Mouse (Mus musculus) CH12.LX (cell line): Measurements from ENCODE around the gene Eps8l2.

Source experiments
- CTCF ChIP-seq, 2 experiments: IDR thresholded peaks in 1 of 2; conservative IDR thresholded peaks in 1 of 2; 2 replicates each; pipeline ENCODE4 v1.5.1; 2011 to 2012; ENCODE audit warnings: low read depth in 2 of 2, low read length in 2 of 2, improper control_type of control experiment in 1 of 2, inconsistent platforms in 1 of 2, mild to moderate bottlenecking in 1 of 2, moderate library complexity in 1 of 2
- E2F4 ChIP-seq: IDR thresholded peaks from 2 replicates; pipeline ENCODE4 v1.6.1; 2011; ENCODE audit warnings: low read depth, low read length, improper control_type of control experiment; ENCODE audit not compliant: insufficient replicate concordance
- EP300 ChIP-seq: IDR thresholded peaks from 2 replicates; pipeline ENCODE4 v1.6.1; 2011; ENCODE audit warnings: low read length, improper control_type of control experiment
- ZMIZ1 ChIP-seq: IDR thresholded peaks from 2 replicates; pipeline ENCODE4 v1.6.1; 2012; ENCODE audit warnings: low read depth, mild to moderate bottlenecking, inconsistent platforms, low read length, improper control_type of control experiment

DNA sequence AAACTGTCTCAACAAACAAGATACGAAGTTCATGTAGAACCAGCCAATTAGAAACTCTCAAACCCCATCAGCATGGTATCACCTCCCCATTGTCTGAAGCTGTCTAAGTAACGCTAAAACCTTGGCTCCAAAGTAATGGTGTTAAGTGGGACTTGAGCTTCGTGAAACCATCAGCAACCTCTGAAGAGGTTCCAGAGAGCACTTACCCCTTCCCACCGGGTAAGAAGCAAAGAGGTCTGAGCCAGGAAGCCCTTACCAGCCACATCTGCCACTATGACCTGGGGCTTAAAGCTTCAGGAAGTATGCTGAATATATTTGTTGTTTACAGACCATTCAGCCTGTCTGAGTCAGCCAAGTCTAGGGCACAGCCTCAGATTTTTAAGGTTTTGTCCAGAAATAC, 66.8 kb downstream of the Eps8l2 start:
- no peak for TF ChIP-seq CTCF (conservative IDR thresholded peaks at IDR 0.05 in 1 of 2, IDR thresholded peaks at IDR 0.05 in 1 of 2; ENCODE audit: low read depth in 2 of 2, low read length in 2 of 2)
- no peak for TF ChIP-seq EP300
- no peak for TF ChIP-seq ZMIZ1
- TF ChIP-seq E2F4 = no peak
